Mouse (Mus musculus) MEL (cell line): ENCODE data around the gene Cd55. TPM values are rescaled to one million over a fixed set of nuclear protein-coding genes. Genes with fewer than 3 reads are reported as not detected.

Experiments
- DNase-seq: peaks from one replicate; pipeline ENCODE4 v3.0.0; 2011; ENCODE audit warnings: low read depth, low spot score
- H3K27ac ChIP-seq: 2 replicates; pipeline ENCODE4 v1.5.1; 2012; ENCODE audit warnings: low read depth, mild to moderate bottlenecking, control low read depth, low read length, moderate library complexity; ENCODE audit not compliant: control insufficient read depth
- H3K27me3 ChIP-seq, 2 experiments: fragments of 150-350 bp in 1 of 2; sonication (generic) in 1 of 2; 2 replicates each; pipeline ENCODE4 v1.6.1; 2012; ENCODE audit warnings: low read length in 2 of 2, mild to moderate bottlenecking in 2 of 2, improper control_type of control experiment in 1 of 2, moderate library complexity in 1 of 2; ENCODE audit not compliant: insufficient read depth in 2 of 2, control insufficient read depth in 1 of 2
- H3K36me3 ChIP-seq, 2 experiments: 2 replicates each; pipeline ENCODE4 v1.6.1; 2012 to 2014; ENCODE audit warnings: low read length in 2 of 2, improper control_type of control experiment in 1 of 2, inconsistent platforms in 1 of 2, mild to moderate bottlenecking in 1 of 2; ENCODE audit not compliant: insufficient read depth in 2 of 2, control insufficient read depth in 1 of 2
- H3K4me1 ChIP-seq, 2 experiments: fragments of 150-350 bp in 1 of 2; sonication (generic) in 1 of 2; 2 replicates each; pipeline ENCODE4 v1.6.1; 2012; ENCODE audit warnings: low read length in 2 of 2, improper control_type of control experiment in 1 of 2, mild to moderate bottlenecking in 1 of 2; ENCODE audit not compliant: insufficient read depth in 2 of 2, control insufficient read depth in 1 of 2
- H3K4me3 ChIP-seq, 2 experiments: fragments of 150-350 bp in 1 of 2; sonication (generic) in 1 of 2; 2 replicates each; pipeline ENCODE4 v1.5.1; 2012; ENCODE audit warnings: low read depth in 2 of 2, low read length in 2 of 2, mild to moderate bottlenecking in 2 of 2, moderate library complexity in 2 of 2, control low read depth in 1 of 2, improper control_type of control experiment in 1 of 2; ENCODE audit not compliant: control insufficient read depth in 1 of 2, insufficient read depth in 1 of 2
- H3K79me2 ChIP-seq: 2 replicates; pipeline ENCODE4 v1.6.1; 2012; ENCODE audit warnings: mild to moderate bottlenecking, low read length, moderate library complexity; ENCODE audit not compliant: control insufficient read depth, poor library complexity, insufficient read depth
- H3K9ac ChIP-seq: 2 replicates; pipeline ENCODE4 v1.6.1; 2012; ENCODE audit warnings: low read depth, mild to moderate bottlenecking, control low read depth, low read length, moderate library complexity; ENCODE audit not compliant: control insufficient read depth, poor library complexity, severe bottlenecking
- H3K9me3 ChIP-seq: fragments of 150-350 bp; sonication (generic); replicated peaks from 2 replicates; pipeline ENCODE4 v1.6.1; 2012; ENCODE audit warnings: mild to moderate bottlenecking, low read length, improper control_type of control experiment, moderate library complexity; ENCODE audit not compliant: insufficient read depth
- CHD1 ChIP-seq: IDR thresholded peaks from 2 replicates; pipeline ENCODE4 v1.6.1; 2012; ENCODE audit warnings: low read depth, mild to moderate bottlenecking, inconsistent platforms, low read length, improper control_type of control experiment
- CHD2 ChIP-seq: IDR thresholded peaks from 2 replicates; pipeline ENCODE4 v1.6.1; 2011; ENCODE audit warnings: low read length, improper control_type of control experiment
- CTCF ChIP-seq, 3 experiments: IDR thresholded peaks in 2 of 3; conservative IDR thresholded peaks in 1 of 3; 2 replicates each; pipeline ENCODE4 v1.5.1; 2011 to 2012; ENCODE audit warnings: low read length in 3 of 3, low read depth in 2 of 3, mild to moderate bottlenecking in 2 of 3, improper control_type of control experiment in 1 of 3, inconsistent platforms in 1 of 3, mixed read lengths in 1 of 3, moderate library complexity in 1 of 3; ENCODE audit not compliant: control insufficient read depth in 1 of 3, insufficient read depth in 1 of 3, poor library complexity in 1 of 3, severe bottlenecking in 1 of 3
- ETS1 ChIP-seq: IDR thresholded peaks from 2 replicates; pipeline ENCODE4 v1.6.1; 2012; ENCODE audit warnings: low read depth, mild to moderate bottlenecking, inconsistent platforms, low read length, improper control_type of control experiment, moderate library complexity
- GABPA ChIP-seq: IDR thresholded peaks from 2 replicates; pipeline ENCODE4 v1.6.1; 2012; ENCODE audit warnings: low read depth, mild to moderate bottlenecking, inconsistent platforms, low read length, improper control_type of control experiment, moderate library complexity
- KAT2A ChIP-seq: conservative IDR thresholded peaks from 2 replicates; pipeline ENCODE4 v1.6.1; 2012; ENCODE audit warnings: low read depth, low read length, improper control_type of control experiment, inconsistent platforms
- MAFK ChIP-seq: IDR thresholded peaks from 2 replicates; pipeline ENCODE4 v1.6.1; 2011; ENCODE audit warnings: low read depth, mild to moderate bottlenecking, low read length, improper control_type of control experiment, borderline replicate concordance
- MAX ChIP-seq: IDR thresholded peaks from 2 replicates; pipeline ENCODE4 v1.6.1; 2011; ENCODE audit warnings: low read length, improper control_type of control experiment
- MXI1 ChIP-seq: IDR thresholded peaks from 2 replicates; pipeline ENCODE4 v1.6.1; 2011; ENCODE audit warnings: mild to moderate bottlenecking, low read depth, low read length, improper control_type of control experiment
- MYC ChIP-seq: IDR thresholded peaks from 2 replicates; pipeline ENCODE4 v1.6.1; 2011; ENCODE audit warnings: low read depth, mild to moderate bottlenecking, low read length, improper control_type of control experiment, moderate library complexity
- NELFE ChIP-seq: IDR thresholded peaks from 2 replicates; pipeline ENCODE4 v1.6.1; 2011; ENCODE audit warnings: low read depth, low read length, improper control_type of control experiment
- RAD21 ChIP-seq: IDR thresholded peaks from 2 replicates; pipeline ENCODE4 v1.6.1; 2011; ENCODE audit warnings: mild to moderate bottlenecking, low read depth, low read length, improper control_type of control experiment
- SMC3 ChIP-seq: IDR thresholded peaks from 2 replicates; pipeline ENCODE4 v1.6.1; 2011; ENCODE audit warnings: low read depth, low read length, improper control_type of control experiment
- USF2 ChIP-seq, 2 experiments: IDR thresholded peaks; 2 replicates each; pipeline ENCODE4 v1.6.1; 2011 to 2012; ENCODE audit warnings: improper control_type of control experiment in 2 of 2, low read length in 2 of 2, borderline replicate concordance in 1 of 2, inconsistent platforms in 1 of 2, low read depth in 1 of 2, mild to moderate bottlenecking in 1 of 2; ENCODE audit not compliant: insufficient read depth in 1 of 2
- ZKSCAN1 ChIP-seq: IDR thresholded peaks from 2 replicates; pipeline ENCODE4 v1.6.1; 2012; ENCODE audit warnings: low read depth, mild to moderate bottlenecking, inconsistent platforms, low read length, improper control_type of control experiment, moderate library complexity
- ZNF384 ChIP-seq: IDR thresholded peaks from 2 replicates; pipeline ENCODE4 v1.6.1; 2012; ENCODE audit warnings: low read depth, mild to moderate bottlenecking, inconsistent platforms, low read length, improper control_type of control experiment
- polyA plus RNA-seq, 2 experiments: library from polyadenylated mRNA; stranded (reverse) in 1 of 2; unstranded in 1 of 2; fragments of >175 nt in 1 of 2; fragments of >200 nt in 1 of 2; gene quantifications; 2 replicates each; pipeline versions ENCODE4 v1.2.1 to v1.2.4; 2012; ENCODE audit warnings: low replicate concordance in 2 of 2, low read depth in 1 of 2; ENCODE audit not compliant: insufficient read length in 2 of 2, insufficient read depth in 1 of 2, missing spikeins in 1 of 2
- total RNA-seq: library from RNA; depleted of rRNA; stranded (reverse); fragments of 300-350 nt; gene quantifications from 2 replicates; pipeline ENCODE4 v1.2.3, GENCODE M21; 2012

Gene Cd55
- total and polyA plus RNA-seq, 3 experiments, result 12.8 to 20.2 TPM; not detected in 1

- TF ChIP-seq SMC3 (no peak), RAD21 (no peak), USF2 (IDR thresholded peaks at IDR 0.05; ENCODE audit: borderline replicate concordance in 1 of 2, insufficient read depth in 1 of 2, low read depth in 1 of 2, low read length in 2 of 2) (no peak), MYC (peak; percentile 92)
These were observed 45.7 kb upstream of the Cd55 start (continued) for GRCm38 (mm10) chr1:130508030-130508956.

- TF ChIP-seq MAX, result no peak
- TF ChIP-seq ZKSCAN1, result no peak
- TF ChIP-seq CTCF (IDR thresholded peaks at IDR 0.05 in 2 of 3, conservative IDR thresholded peaks at IDR 0.05 in 1 of 3; ENCODE audit: control insufficient read depth in 1 of 3, insufficient read depth in 1 of 3, low read depth in 2 of 3, low read length in 3 of 3, poor library complexity in 1 of 3, severe bottlenecking in 1 of 3), result no peak
- Histone ChIP-seq H3K9me3 (no peaks in the 10 kb centered on the region), H3K79me2 (no peaks in the 10 kb centered on the region), H3K27me3 (no peaks in the 10 kb centered on the region), H3K27ac (no peak overlapping the region), H3K9ac (no peak overlapping the region), H3K36me3 (peaks cover 0 to 11% of the 10 kb centered on the region in 2 experiments; a peak in 2 of 4 replicates), H3K4me1 (peaks cover 8 to 12% of the 10 kb centered on the region in 2 experiments), H3K4me3 (no peak overlapping the region)
- DNase-seq, result no peak
These were observed 44.9 kb upstream of the Cd55 start for GRCm38 (mm10) chr1:130507408-130507807.

- TF ChIP-seq ZNF384 (no peak), CHD2 (no peak), CHD1 (no peak), KAT2A (no peak), NELFE (no peak), MAFK (no peak), ETS1 (no peak), GABPA (no peak), MXI1 (no peak)
- H3K9me3 ChIP-seq, result no peaks in the 10 kb centered on the region
- no peaks in the 10 kb centered on the region for H3K36me3 ChIP-seq
- H3K27ac ChIP-seq, result no peak overlapping the region
- peaks cover 0 to 2% of the 10 kb centered on the region in 2 experiments; a peak in 1 of 4 replicates for H3K4me1 ChIP-seq
- no peaks in the 10 kb centered on the region for H3K79me2 ChIP-seq
- no peak overlapping the region for H3K4me3 ChIP-seq
- H3K9ac ChIP-seq, result no peak overlapping the region
- no peak for DNase-seq
- H3K27me3 ChIP-seq, result no peaks in the 10 kb centered on the region
These were observed 37.4 kb upstream of the Cd55 start for GRCm38 (mm10) chr1:130499962-130500361.
